Mouse (Mus musculus) kidney, adult 9 months (tissue): Measurements from ENCODE around the gene Rps2.
A peak's percentile ranks its signal among the peaks of the same experiment; 100 is the strongest.

Experiments
- DNase-seq: peaks from one replicate; pipeline ENCODE4 v3.0.0; 2022

The Rps2 gene

DNA sequence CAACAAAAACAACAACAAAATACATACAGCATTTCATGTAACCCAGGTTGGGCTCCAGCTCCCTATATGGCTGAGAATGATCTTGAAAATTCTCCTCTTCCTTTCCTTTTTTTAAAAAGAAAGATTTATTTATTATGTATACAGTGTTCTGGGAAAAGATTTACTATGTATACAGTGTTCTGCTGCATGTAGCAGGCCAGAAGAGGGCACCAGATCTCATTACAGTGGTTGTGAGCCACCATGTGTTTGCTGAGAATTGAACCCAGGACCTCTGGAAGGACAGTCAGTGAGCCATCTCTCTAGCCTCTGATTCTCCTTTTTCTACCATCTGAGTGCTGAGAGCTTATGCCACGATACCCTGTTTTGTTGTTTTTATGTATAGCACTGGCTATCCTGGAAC is 16.6 kb downstream of the Rps2 start:
- DNase-seq: no peak

DNA sequence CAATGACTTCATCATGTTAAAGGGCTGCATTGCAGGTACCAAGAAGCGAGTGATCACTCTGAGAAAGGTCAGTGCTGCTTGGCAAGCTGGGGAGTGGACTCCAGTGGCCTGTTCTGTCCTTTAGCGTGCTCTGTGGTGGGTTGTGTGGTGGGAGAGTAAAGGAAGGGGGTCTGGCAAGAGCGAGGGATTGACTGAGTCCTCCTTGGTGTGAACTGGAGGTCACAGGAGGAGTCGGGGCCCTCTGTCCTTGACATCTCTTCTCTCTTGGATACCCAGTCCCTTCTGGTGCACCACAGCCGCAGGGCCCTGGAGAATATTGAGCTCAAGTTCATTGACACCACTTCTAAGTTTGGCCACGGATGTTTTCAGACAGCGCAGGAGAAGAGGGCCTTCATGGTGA is 17.5 kb downstream of the Rps2 start:
- no peak for DNase-seq

GRCm38 (mm10) chr17:24736330-24737051 is 18.6 kb downstream of the Rps2 start, which contains the start of gene Msrb1:
TSS of gene Msrb1 (plus strand) at chr17:24736642.
- DNase-seq: peak; percentile 99

DNA sequence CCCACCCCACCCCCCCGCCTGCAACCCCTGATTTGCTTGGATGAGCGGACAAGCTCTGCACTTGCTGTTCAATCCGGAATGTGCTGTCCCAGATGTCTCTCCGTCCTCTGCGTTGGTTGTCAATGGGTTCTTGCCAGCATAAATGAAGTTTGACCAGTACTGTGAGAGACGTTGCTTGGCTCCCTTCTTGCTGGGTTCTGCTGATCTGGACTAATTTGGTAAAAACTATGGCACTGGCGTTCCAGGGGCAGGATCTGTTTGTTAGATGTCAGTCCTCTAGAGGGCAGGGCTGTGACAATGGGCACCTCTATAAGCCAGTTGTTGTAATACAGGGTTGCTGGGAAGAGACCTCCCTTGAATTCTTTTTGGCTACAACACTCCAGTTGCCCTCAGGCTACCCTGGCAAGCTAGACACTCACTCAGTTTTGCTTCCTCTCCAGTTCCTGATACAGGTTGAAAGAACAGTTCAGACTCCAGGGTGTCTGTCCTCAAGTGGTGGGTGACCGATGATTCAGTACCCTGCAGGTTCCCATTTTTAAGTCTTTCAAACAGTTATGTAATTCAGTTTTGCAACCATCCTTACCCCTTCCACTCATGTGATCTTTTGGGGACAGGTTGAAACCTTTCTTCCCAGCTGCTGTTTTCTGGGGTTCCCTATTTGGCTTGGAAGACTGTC is 19.4 kb downstream of the Rps2 start:
- DNase-seq: peak; percentile 78

DNA sequence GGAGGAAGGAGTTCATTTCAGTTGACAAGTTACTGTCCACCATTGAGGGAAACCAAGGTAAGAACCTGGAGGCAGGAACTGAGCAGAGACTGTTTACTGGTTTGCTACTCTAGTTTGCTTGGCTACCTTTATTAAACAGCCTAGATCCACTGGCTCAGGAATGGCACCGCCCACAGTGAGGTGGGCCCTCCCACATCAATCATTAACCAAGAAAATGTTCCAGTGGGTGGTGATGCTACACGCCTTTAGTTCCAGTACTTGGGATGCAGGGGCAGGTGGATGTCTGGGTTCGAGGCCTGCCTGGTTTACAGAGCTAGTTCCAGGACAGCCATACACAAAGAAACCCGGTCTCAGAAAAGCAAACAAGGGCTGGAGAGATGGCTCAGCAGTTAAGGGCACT is 20.3 kb downstream of the Rps2 start:
- DNase-seq: peak; percentile 93

GRCm38 (mm10) chr17:24739926-24740325 is 22.0 kb downstream of the Rps2 start:
- DNase-seq: no peak

DNA sequence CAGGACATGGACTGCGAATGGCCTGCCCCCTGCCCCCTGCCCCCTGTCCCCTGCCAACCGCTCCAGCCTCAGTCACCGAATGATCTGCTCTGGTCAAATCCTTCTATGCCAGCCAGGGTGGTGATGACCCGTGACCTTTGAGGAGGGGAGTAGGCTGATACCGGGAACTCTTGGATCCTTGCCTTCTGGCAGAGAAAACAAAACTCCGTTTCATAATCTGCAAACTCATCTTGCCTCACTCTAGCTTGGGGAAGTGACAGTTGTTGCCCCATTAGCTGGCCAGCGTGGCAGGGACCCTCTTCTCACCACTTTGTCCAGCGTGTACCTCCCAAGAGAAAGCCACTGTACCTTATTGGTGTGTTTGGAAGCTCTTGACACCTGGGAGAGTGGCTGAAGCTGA is 24.4 kb downstream of the Rps2 start:
- DNase-seq: no peak

DNA sequence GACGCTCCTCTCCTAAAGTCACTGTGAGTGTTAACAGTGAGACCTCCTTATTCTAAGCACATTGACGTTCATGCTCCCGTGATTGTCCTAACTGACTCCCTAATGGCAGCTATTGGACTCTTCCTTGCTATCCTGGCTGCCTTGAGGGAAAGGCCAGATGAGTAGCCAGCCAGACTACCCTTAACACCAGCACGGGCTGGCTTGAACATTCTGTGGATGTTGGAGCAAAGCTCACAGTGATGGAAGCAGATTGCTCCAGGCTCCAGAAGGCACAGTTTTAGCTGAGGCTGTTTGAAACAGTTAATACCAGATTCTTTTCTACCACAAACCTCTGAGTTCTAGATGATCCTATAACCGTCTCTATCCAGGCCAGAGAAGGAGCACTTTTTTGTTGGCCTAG is 26.0 kb downstream of the Rps2 start:
- no peak for DNase-seq

DNA sequence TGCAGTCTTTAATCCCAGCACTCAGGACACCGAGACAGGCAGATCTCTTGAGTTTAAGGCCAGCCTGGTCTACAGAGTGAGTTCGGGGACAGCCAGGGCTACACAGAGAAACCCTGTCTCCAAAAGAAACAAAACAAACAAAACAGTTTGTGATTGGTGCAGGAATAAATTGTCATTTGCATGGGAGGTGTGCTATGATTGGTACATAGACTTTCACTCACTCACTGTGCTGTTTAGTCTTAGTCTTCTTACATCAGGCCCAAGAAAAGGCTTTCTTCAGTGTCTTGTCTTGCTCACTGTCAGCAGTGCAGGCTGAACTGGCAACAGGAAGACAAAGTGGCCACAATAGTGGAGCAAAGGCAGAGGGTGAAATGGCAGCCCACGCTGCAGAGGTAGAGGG is 26.5 kb downstream of the Rps2 start:
- DNase-seq: no peak

- DNase-seq: peak; percentile 92
Measured at GRCm38 (mm10) chr17:24745526-24746497, 27.9 kb downstream of the Rps2 start.

GRCm38 (mm10) chr17:24746986-24747385 is 29.1 kb downstream of the Rps2 start:
- DNase-seq: no peak

DNA sequence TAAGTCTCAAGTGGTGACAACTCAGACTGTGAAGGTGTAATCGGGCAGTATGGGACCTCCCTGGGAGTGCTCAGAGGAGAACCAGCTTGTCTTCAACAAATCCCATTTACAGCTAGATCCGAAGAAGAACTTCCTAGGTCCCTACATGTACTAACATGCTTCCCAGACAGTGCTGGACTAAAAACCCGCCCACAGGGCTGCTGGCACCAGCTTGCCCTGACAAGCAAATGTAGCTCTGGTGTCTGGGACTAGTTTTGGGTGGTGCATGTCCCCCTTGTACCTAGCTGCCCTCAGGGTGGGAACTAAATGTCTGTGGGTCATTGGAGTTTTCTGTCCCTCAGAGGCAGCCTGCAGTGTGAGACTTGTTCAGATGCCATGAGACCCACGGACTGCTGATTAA is 33.6 kb downstream of the Rps2 start:
- no peak for DNase-seq

- no peak for DNase-seq
Measured at GRCm38 (mm10) chr17:24752415-24753394, 34.8 kb downstream of the Rps2 start, which contains the start of gene Hs3st6. TSS of gene Hs3st6 (plus strand) at chr17:24752988.

DNA sequence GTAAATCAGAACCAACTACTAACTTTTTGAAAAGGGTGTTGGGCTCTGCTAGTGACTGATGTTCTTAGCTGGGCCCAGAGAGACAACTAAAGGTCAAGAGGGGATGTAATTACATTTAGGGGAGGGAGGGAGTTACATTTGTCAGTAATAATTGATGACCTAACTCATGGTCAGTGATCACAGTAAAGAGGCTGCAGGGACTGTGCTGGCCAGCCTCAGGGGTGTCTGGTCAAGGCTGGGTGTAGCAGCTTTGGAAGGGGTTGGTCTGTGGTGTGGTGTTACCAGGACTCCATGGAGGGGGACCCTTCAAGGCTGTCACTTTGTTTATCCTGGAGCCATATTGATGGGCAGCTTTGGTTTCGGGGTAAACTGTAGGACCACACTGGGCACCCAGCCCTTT is 39.5 kb downstream of the Rps2 start:
- DNase-seq: no peak

- DNase-seq: no peak
Measured at GRCm38 (mm10) chr17:24761121-24761520, 43.2 kb downstream of the Rps2 start.

DNA sequence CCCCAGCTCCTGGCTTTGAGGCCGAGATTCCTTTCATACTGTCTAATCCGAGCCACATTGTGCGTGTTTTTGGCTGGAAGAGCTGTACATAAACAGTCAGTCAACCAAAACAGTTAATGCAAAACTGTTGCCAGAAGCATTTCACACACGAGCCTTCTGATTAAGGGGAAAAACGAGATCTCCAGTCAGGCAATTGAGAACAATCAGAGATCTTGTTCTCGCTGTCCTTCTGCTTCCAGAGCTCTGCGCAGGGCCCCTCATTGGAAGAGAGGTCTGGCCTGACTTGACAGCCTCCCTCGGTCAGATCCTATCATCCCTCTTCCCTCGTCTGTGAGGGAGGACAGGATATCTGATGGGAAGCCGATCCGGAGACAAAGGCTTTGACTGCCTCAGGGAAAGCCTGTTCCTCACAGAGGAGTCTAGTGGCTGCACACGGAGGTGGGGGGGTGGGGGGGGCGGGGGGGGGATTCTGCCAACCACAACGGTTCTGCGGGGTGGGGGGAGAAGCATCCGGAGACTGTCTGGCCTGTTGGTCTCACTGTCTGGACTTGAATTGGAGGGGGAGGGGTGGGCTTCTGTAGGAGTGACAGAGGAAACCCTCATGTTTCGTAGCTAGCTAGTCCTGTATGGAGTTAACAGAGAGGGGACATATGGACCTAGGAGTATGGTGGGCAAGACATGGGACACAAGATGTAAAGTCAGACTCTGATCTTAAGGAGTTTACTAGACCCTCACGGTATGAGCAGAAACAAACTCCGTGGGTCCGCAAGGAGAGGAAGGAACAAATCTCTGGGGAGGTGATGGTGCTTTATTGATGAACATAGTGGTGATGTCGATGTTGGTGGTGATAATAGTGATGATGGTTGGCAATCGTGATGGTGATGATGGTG is 47.3 kb downstream of the Rps2 start:
- no peak for DNase-seq

DNA sequence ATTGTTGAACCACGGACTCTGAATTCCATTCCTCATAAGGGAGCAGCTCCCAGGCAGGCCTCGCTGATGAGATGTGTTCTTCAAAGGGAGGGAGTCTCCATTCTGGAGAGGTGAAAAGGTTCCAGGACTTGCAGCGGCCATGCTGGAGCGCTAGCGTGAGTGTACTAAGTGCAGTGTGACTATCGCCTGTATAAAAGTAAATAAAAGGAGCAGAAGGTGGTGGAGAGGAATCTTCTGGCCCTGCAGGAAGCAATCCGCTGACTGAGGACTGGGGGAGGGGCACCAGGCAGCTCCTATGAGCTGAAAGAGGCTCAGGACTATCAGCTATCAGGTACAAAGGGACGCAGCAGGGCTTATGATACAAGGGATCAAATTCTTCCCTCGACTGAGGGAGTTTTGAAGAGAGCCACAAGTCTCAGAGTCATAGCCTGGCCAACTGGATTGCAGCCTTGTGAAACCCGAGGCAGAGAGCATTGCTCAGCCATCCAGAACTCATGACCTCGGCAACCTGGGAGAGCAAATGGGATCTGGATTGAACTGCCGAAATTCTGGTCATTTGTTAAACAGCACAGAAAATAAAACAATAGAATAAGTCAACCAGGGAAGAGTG is 48.5 kb downstream of the Rps2 start:
- DNase-seq: peak; percentile 73

DNA sequence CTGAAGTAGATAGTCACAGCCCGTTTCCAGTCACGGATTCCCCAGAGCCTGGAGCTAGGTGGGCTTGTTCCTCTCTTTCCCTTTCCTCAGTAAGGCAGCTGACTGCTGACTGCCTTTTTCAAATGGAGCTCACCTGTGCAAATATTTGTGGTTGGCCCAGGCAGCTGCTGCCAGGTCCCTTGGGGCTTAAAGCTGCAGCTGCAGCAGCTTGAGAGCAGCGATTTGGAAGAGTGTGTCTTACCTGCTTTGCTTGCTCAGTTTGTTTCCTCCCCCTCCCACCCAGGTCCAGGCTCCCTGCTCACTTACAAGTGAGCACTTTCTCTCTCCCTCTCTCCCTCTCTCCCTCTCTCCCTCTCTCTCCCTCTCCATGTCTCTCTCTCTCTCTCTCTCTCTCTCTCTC is 51.2 kb downstream of the Rps2 start:
- DNase-seq: no peak
